ENCODE assay signal across 8 mouse cellular contexts in genomic region chr7:133124701-133125485, GRCm38 (mm10). TPM values are rescaled to one million over a fixed set of nuclear protein-coding genes. Genes with fewer than 3 reads are reported as not detected.
DNase-seq lines count a peak whose midpoint lies in the region; ATAC-seq and TF ChIP-seq lines count a peak whose summit lies in the region.

No protein-coding gene starts in this region.

- no peak for TF ChIP-seq POLR2A in liver, adult 2 months (IDR thresholded peaks at IDR 0.05; ENCODE audit: extremely low read depth, insufficient read depth, low read length)

- peak overlapping the region; percentile 95 for H3K4me2 ChIP-seq in kidney, embryonic 16.5 days (replicated peaks; ENCODE audit: low read depth, low read length)
- peak overlapping the region; percentile 70 for H3K4me2 ChIP-seq in forebrain, embryonic 14.5 days (ENCODE audit: low read length)
- H3K4me2 ChIP-seq in stomach, embryonic 16.5 days (ENCODE audit: low read depth, low read length), result peak overlapping the region; percentile 83

- peak overlapping the region; percentile 96 for H3K4me3 ChIP-seq in kidney, embryonic 16.5 days (ENCODE audit: low read length)
- H3K4me3 ChIP-seq in brown adipose tissue, adult 24 weeks (ENCODE audit: insufficient read depth, low read depth, low read length), result peak overlapping the region; percentile 94
- peak overlapping the region; percentile 88 for H3K4me3 ChIP-seq in forebrain, embryonic 14.5 days (ENCODE audit: low read depth, low read length)
- H3K4me3 ChIP-seq in liver, adult 2 months (ENCODE audit: insufficient read depth, low read depth, low read length), result peak overlapping the region; percentile 68
- peak overlapping the region; percentile 69 for H3K4me3 ChIP-seq in stomach, embryonic 16.5 days (replicated peaks; ENCODE audit: low read length)

- H3K4me1 ChIP-seq in kidney, embryonic 16.5 days (ENCODE audit: insufficient read depth, low read length), result peaks cover 23% of the 10 kb centered on the region
- no peaks in the 10 kb centered on the region; the same call in 1 of the 2 replicates for H3K4me1 ChIP-seq in brown adipose tissue, adult 24 weeks (ENCODE audit: control insufficient read depth, insufficient read depth, insufficient read length, low read length)
- peaks cover 8% of the 10 kb centered on the region for H3K4me1 ChIP-seq in forebrain, embryonic 14.5 days (ENCODE audit: control insufficient read depth, insufficient read depth, low read length)
- 0 out of 2 replicates have a peak, but pooled peaks cover 5% of the 10 kb centered on the region for H3K4me1 ChIP-seq in liver, adult 2 months (ENCODE audit: control insufficient read depth, insufficient read depth, low read length)
- peaks cover 8% of the 10 kb centered on the region for H3K4me1 ChIP-seq in stomach, embryonic 16.5 days (ENCODE audit: control insufficient read depth, insufficient read depth, low read length)

- H3K36me3 ChIP-seq in kidney, embryonic 16.5 days (ENCODE audit: insufficient read depth, low read length), result no peaks in the 10 kb centered on the region
- no peaks in the 10 kb centered on the region for H3K36me3 ChIP-seq in forebrain, embryonic 14.5 days (ENCODE audit: control insufficient read depth, insufficient read depth, low read length)
- H3K36me3 ChIP-seq in liver, adult 2 months (ENCODE audit: control insufficient read depth, insufficient read depth, low read length), result no peaks in the 10 kb centered on the region
- H3K36me3 ChIP-seq in stomach, embryonic 16.5 days (ENCODE audit: control insufficient read depth, insufficient read depth, low read length), result no peaks in the 10 kb centered on the region

- peak overlapping the region; percentile 99 for H3K9ac ChIP-seq in kidney, embryonic 16.5 days (replicated peaks; ENCODE audit: low read length)
- peak overlapping the region; percentile 97 for H3K9ac ChIP-seq in forebrain, embryonic 14.5 days (ENCODE audit: low read length)
- peak overlapping the region; percentile 64 for H3K9ac ChIP-seq in liver, adult 2 months (ENCODE audit: low read depth, low read length)
- H3K9ac ChIP-seq in stomach, embryonic 16.5 days (ENCODE audit: low read length), result peak overlapping the region; percentile 98

- ATAC-seq in kidney, embryonic 16.5 days (ENCODE audit: low FRiP score, low TSS enrichment), result no peak
- ATAC-seq in forebrain, embryonic 14.5 days, result no peak
- no peak for ATAC-seq in stomach, embryonic 16.5 days (ENCODE audit: insufficient read depth, low FRiP score)

- H3K9me3 ChIP-seq in kidney, embryonic 16.5 days (ENCODE audit: low read length), result peaks cover 3% of the 10 kb centered on the region; the same call in 1 of the 2 replicates
- H3K9me3 ChIP-seq in forebrain, embryonic 14.5 days (replicated peaks; ENCODE audit: control insufficient read depth, low read length), result 0 out of 2 replicates have a peak, but pooled peaks cover 5% of the 10 kb centered on the region
- H3K9me3 ChIP-seq in stomach, embryonic 16.5 days (replicated peaks; ENCODE audit: control insufficient read depth, low read length), result no peaks in the 10 kb centered on the region

- no peaks in the 10 kb centered on the region; the same call in 1 of the 2 replicates for H3K79me2 ChIP-seq in liver, adult 2 months (ENCODE audit: control insufficient read depth, insufficient read depth, low read length)

- peak overlapping the region; percentile 98 for H3K27ac ChIP-seq in kidney, embryonic 16.5 days (ENCODE audit: low read length)
- H3K27ac ChIP-seq in brown adipose tissue, adult 24 weeks (replicated peaks; ENCODE audit: low read depth, low read length), result peak overlapping the region; percentile 91
- no peak overlapping the region for H3K27ac ChIP-seq in forebrain, embryonic 14.5 days (ENCODE audit: low read depth, low read length)
- peak overlapping the region; percentile 18; the same call in 1 of the 2 replicates for H3K27ac ChIP-seq in liver, adult 2 months (replicated peaks; ENCODE audit: insufficient read depth, low read depth, low read length)
- H3K27ac ChIP-seq in stomach, embryonic 16.5 days (ENCODE audit: low read length), result peak overlapping the region; percentile 100

- H3K27me3 ChIP-seq in kidney, embryonic 16.5 days (ENCODE audit: insufficient read depth, low read length), result no peaks in the 10 kb centered on the region
- 0 out of 2 replicates have a peak, but pooled peaks cover 5% of the 10 kb centered on the region for H3K27me3 ChIP-seq in forebrain, embryonic 14.5 days (replicated peaks; ENCODE audit: control insufficient read depth, insufficient read depth, low read length)
- peaks cover 13% of the 10 kb centered on the region for H3K27me3 ChIP-seq in liver, adult 2 months (ENCODE audit: control insufficient read depth, insufficient read depth, low read length)
- H3K27me3 ChIP-seq in stomach, embryonic 16.5 days (ENCODE audit: control insufficient read depth, insufficient read depth, low read length), result no peaks in the 10 kb centered on the region

- no peak for DNase-seq in kidney, adult 9 months
- DNase-seq in forebrain, embryonic 14.5 days (ENCODE audit: low spot score), result no peak
- no peak for DNase-seq in liver, adult 2 months (ENCODE audit: extremely low read depth, low read depth, low spot score)
- no peak for DNase-seq in thymus, postnatal 0 days (ENCODE audit: low spot score)
- DNase-seq in thymus, postnatal 36 days, result no peak

- TF ChIP-seq CTCF in liver, adult 2 months (IDR thresholded peaks at IDR 0.05; ENCODE audit: low read depth, low read length), result no peak

- 12% methylated on average over 34 of the region's 34 CpGs for WGBS in kidney, embryonic 16.5 days
- 9% methylated on average over 34 of the region's 34 CpGs for WGBS in forebrain, embryonic 14.5 days
- 20% methylated on average over 34 of the region's 34 CpGs for WGBS in liver, adult 2 months
- 18% methylated on average over 34 of the region's 34 CpGs for WGBS in stomach, embryonic 16.5 days

RNA-seq across cellular contexts. Expression of gene Ctbp2, which starts 0.7 kb away (rescaled TPM):
- polyA plus RNA-seq in kidney, embryonic 16.5 days (2015; fragmentation: Nextera tagmentation; extraction: Ambion mirVana), result 121 and 123 TPM in 2 replicates
- 14.9 and 21.0 TPM in 2 replicates for polyA plus RNA-seq in brown adipose tissue, adult 24 weeks (2012; ENCODE audit: insufficient read depth, insufficient read length, missing spikeins)
- polyA plus RNA-seq in forebrain, embryonic 14.5 days (2014; fragmentation: Nextera tagmentation; extraction: Ambion mirVana), result 87.5 and 92.1 TPM in 2 replicates
- total RNA-seq in liver, adult 2 months (2014; rRNA removed), result 3.8 and 5.4 TPM in 2 replicates
- 2.2 and 2.5 TPM in 2 replicates for polyA plus RNA-seq in liver, adult 2 months (2012; rRNA removed)
- 72.6 and 79.3 TPM in 2 replicates for polyA plus RNA-seq in stomach, embryonic 16.5 days (2015; fragmentation: Nextera tagmentation; extraction: Ambion mirVana)
- polyA plus RNA-seq in thymus, postnatal 0 days (2015; fragmentation: Nextera tagmentation; extraction: Ambion mirVana), result 11.2 and 11.9 TPM in 2 replicates

RNA-seq across cellular contexts. Expression of gene Fgfr2, which starts 1.7 kb away (rescaled TPM):
- 115 and 118 TPM in 2 replicates for polyA plus RNA-seq in kidney, embryonic 16.5 days (2015; fragmentation: Nextera tagmentation; extraction: Ambion mirVana)
- 6.1 and 12.0 TPM in 2 replicates for polyA plus RNA-seq in brown adipose tissue, adult 24 weeks (2012; ENCODE audit: insufficient read depth, insufficient read length, missing spikeins)
- 35.9 and 39.8 TPM in 2 replicates for polyA plus RNA-seq in forebrain, embryonic 14.5 days (2014; fragmentation: Nextera tagmentation; extraction: Ambion mirVana)
- total RNA-seq in liver, adult 2 months (2014; rRNA removed), result 35.2 and 53.6 TPM in 2 replicates
- polyA plus RNA-seq in liver, adult 2 months (2012; rRNA removed), result 16.6 and 16.7 TPM in 2 replicates
- polyA plus RNA-seq in stomach, embryonic 16.5 days (2015; fragmentation: Nextera tagmentation; extraction: Ambion mirVana), result 93.4 and 113 TPM in 2 replicates
- polyA plus RNA-seq in thymus, postnatal 0 days (2015; fragmentation: Nextera tagmentation; extraction: Ambion mirVana), result 23.6 and 24.2 TPM in 2 replicates
